Mouse (Mus musculus) left cerebral cortex, adult 18-20 months (tissue): ENCODE results near the gene Fcgbp. TPM values are rescaled to one million over a fixed set of nuclear protein-coding genes. Genes with fewer than 3 reads are reported as not detected.
"Not testable (repeated sequence)": the region's sequence is repeated elsewhere in the genome, so short reads cannot be mapped to it uniquely, and the experiment has no call there.

Source experiments
- DNase-seq, 2 experiments: peaks; one replicate each; pipeline ENCODE4 v3.0.0; 2021 to 2022; ENCODE audit warnings: low spot score in 2 of 2, mixed read lengths in 1 of 2
- long read RNA-seq, 2 experiments: library from polyadenylated mRNA; stranded (forward); transcript quantifications; one replicate each; pipeline ENCODE4 v2.0.0; 2021
- total RNA-seq, 2 experiments: library from RNA; stranded (reverse); gene quantifications; 2 replicates each; pipeline ENCODE4 v1.2.3; 2021

Gene Fcgbp
- under 1 TPM; 0.30 to 0.58 TPM for total RNA-seq
- long read RNA-seq, experiment 1 = 0 reads
- long read RNA-seq, experiment 2 = 0 reads

GRCm38 (mm10) chr7:28070531-28071298 lies at the start of gene Fcgbp:
Gene Fcgbp (plus strand): TSS chr7:28071236.
- DNase-seq = no peak

- DNase-seq = no peak
Observed at GRCm38 (mm10) chr7:28044524-28044923, 26.5 kb upstream of the Fcgbp start.

GRCm38 (mm10) chr7:28049476-28050409 lies 21.3 kb upstream of the Fcgbp start, which contains the start of gene Psmc4:
Gene Psmc4 (minus strand): TSS chr7:28050101.
- DNase-seq = peak; percentile 97 to 99

GRCm38 (mm10) chr7:28050584-28050983 lies 20.5 kb upstream of the Fcgbp start:
- no peak for DNase-seq

- no peak for DNase-seq
Observed at GRCm38 (mm10) chr7:28053046-28053930, 17.7 kb upstream of the Fcgbp start.

GRCm38 (mm10) chr7:28059972-28060371 lies 11.1 kb upstream of the Fcgbp start:
- DNase-seq = no peak

GRCm38 (mm10) chr7:28068661-28069060 lies 2.4 kb upstream of the Fcgbp start:
- DNase-seq = no peak

- no peak for DNase-seq
Observed at GRCm38 (mm10) chr7:28069546-28070172, 1.4 kb upstream of the Fcgbp start.

GRCm38 (mm10) chr7:28084215-28084614 lies 13.2 kb downstream of the Fcgbp start:
- peak; percentile 24 to 48 for DNase-seq

GRCm38 (mm10) chr7:28086236-28086635 lies 15.2 kb downstream of the Fcgbp start:
- no peak for DNase-seq

- no peak for DNase-seq
Observed at GRCm38 (mm10) chr7:28093541-28093940, 22.5 kb downstream of the Fcgbp start.

GRCm38 (mm10) chr7:28099101-28099500 lies 28.1 kb downstream of the Fcgbp start:
- DNase-seq = no peak

GRCm38 (mm10) chr7:28100596-28101590 lies 29.9 kb downstream of the Fcgbp start:
- peak; percentile 25 to 47 for DNase-seq

GRCm38 (mm10) chr7:28102936-28103335 lies 31.9 kb downstream of the Fcgbp start:
- DNase-seq = not testable (repeated sequence)

- no peak for DNase-seq
Observed at GRCm38 (mm10) chr7:28104670-28105069, 33.6 kb downstream of the Fcgbp start.

- no peak for DNase-seq
Observed at GRCm38 (mm10) chr7:28106241-28106640, 35.2 kb downstream of the Fcgbp start.

- DNase-seq = no peak
Observed at GRCm38 (mm10) chr7:28114648-28115047, 43.6 kb downstream of the Fcgbp start.

GRCm38 (mm10) chr7:28129166-28129565 lies 58.1 kb downstream of the Fcgbp start, which contains the start of gene 9530053A07Rik:
Gene 9530053A07Rik (plus strand): TSS chr7:28129466.
- no peak for DNase-seq

- DNase-seq = peak; percentile 39 to 65
Observed at GRCm38 (mm10) chr7:28137613-28138012, 66.6 kb downstream of the Fcgbp start.
